Mouse (Mus musculus) cerebellum, postnatal 14 days (tissue): Measurements from ENCODE around the gene Setd6.

Experiments used
- DNase-seq, 2 experiments: peaks; one replicate each; pipeline ENCODE4 v3.0.0; 2021; ENCODE audit warnings: mixed read lengths in 2 of 2

Gene Setd6

DNA sequence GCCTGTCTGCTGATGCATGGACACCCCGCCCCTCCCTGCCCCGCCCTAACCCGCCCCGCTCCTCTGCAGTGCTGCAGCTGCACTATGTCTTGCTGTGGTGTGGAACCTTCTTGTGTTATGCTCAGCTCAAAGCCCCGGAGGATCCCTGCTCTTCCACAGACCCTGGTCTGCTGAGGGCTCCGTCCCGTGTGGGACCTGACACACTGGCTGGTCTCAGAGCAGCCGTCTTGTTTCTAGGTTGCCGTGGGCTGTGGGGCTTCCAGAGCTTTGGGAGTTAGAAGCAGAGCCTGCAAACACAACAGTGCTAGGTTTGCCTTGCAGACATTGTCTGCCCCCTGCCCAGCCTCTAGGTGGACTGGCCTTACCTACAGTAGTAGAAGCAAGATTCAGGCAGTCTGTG is 3.3 kb upstream of the Setd6 start:
- DNase-seq = no peak

DNA sequence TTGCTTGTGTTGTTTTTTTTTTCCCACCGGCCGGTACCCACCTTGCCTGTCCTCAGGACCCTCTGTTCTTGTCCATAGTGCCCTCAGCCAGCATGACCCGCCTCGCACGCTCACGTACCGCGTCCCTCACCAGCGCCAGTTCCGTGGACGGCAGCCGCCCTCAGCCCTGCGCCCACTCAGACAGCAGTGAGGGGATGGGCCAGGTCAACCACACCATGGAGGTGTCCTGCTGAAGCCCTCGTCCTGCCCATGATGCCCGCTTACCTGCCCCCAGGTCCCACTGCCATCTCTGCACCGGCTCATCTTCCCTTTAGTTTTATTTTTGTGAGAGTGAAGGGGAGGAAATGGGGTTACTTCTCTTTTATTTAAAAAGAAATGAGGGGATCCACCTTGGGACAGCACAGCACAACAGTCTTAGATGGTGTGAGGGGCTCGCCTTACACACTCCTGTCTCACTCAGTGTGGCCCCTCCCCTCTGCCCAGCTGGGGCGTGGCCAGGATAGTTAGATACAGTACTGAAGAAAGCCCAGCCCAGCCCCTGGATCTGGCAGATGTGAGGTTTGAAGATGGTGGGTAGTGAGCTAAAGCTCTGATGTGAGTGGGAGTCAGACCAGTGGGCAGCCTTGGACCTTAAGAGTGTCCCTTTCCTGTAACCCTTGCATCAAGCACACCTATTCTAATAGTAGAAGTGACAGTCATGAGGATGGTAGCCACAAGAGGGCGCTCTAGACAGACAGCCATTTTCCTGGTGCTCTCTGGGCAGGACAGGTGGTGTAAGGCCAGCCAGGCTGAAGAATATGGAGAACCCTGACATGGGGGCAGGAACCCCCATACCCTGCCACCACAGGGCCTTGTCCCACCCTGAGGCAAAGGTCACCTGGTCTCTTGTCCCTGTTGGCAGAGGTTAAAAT is 2.3 kb upstream of the Setd6 start:
- peak; percentile 82 to 89 for DNase-seq

DNA sequence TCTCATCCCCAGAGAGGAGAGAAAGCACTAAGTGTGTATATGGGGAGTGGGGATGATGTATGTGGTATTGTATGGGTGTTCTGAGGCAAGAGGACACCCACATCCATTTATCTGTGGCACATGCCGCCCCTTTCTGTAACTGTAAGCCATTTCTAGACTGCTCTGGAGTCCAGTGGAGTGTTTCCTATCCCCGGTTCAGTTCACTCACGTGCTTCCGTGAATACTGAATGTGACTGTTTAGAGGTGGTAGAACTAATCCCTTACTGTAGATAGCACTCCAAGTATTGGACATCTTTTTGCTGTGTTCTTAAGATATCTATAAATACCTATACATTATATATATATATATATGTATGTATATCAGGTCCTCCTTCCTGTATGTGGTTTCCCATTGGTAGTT is 1.3 kb upstream of the Setd6 start:
- no peak for DNase-seq

DNA sequence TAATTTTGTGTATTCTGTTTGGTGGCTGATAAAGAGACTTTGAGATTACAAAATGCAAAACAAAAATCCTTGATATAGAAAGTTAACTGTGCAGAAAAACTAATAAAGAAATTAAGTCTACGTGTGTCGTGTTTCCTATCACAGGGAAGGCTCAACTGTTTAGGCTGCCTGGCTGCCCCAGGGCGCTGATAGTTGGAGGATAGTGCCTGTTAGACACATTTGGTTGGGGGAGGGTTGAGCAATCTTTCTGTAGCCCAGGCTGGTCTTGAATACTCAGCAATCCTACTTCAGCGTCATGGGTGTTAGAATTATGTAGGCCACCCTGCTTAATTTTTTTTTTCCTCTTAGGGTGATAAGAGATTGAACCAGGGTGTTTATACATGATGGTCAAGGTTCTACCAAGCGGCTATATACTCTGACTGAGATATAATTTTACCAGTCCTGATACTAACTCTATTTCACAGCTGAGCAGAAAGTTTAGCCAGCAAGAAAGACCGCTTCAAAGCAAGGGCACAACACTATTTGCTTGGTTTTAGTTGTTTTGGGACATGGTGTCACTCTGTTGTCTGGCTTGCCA is 756 bp upstream of the Setd6 start:
- no peak for DNase-seq

DNA sequence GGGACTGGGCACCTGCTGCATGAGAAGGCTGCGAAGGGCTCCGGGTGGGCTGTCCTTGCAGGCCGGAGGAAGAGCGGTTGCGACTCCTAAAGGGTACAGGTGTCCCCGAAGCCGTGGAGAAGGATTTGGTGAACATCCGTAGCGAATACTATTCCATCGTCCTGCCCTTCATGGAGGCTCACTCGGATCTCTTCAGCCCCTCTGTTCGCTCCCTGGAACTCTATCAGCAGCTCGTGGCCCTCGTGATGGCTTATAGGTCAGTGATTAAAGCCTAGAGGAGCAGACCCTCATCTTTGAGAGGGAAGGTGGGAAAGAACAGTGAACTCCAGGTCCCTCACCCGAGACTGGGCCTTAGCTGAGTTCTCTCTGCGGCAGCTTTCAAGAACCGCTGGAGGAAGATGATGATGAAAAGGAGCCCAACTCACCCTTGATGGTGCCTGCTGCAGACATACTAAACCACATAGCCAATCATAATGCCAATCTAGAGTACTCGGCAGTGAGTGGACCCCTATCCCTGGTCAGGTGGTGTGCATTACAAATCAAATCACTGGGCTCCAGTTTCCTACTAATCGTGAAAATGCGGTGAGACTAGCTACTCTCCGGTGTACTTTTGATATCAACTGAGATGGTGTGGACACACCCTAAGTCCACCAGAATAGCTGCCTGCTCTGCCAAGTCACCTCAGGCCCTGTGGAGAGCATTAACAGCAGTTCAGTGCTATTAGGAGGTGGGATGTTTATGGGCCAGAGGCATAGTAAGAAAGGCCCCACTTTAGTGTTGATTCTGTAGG is 1.1 kb downstream of the Setd6 start:
- no peak for DNase-seq

DNA sequence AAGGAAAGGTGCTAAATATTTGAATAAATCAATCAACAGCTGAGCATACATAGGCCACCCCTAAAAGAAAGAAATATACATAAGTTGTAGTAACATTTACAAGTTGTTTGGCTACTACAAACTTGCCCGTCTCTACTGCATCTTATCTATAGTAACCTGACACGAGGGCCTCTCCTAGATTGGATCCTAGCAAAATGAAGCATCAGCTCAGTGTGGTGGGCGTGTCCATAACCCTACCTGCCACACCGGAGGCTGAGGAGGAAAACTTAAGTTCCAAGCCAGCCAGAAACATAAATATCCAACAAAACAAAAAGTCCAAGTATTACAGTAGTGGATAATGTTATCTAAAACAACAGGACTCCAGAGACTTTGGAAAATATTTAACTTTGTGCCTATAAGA is 11.9 kb downstream of the Setd6 start:
- no peak for DNase-seq

DNA sequence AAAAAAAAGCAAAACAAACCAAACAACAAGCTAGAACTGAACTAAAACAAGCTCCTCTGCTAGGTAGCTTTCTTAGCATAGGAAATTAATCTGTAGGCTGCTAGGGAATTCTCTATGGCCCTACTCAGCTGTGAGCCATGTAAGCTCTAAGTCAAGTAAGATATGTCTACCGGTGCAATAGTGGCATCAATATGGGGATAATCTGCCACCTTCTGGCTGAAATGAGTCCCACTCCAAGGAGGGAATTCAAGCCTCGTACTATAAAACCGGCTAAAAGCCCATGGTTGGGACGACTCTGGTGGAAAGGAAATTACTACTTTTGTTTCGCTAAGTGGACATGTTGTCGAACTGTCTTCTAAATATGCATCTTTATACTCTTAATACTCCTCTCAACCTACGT is 22.9 kb downstream of the Setd6 start:
- peak; percentile 25 to 27 for DNase-seq

DNA sequence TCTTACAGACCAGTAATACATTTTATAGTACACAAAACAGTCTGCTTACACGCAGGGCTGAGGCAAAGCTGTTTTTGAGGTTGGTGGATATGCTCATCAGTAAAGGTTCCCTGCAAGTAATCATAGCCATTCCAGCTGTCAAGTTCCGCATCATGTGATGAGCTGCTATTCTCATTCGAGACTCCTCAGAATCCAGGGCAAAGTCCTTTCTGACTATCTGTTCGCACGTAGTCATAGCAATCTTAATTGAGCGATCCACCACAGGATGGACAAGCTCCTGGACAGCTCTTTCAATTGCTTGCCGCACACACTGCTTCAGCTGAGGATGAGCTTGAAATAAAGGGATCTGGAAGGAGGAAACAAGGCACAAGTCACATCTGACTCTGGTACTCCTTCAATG is 26.1 kb downstream of the Setd6 start:
- DNase-seq = no peak

DNA sequence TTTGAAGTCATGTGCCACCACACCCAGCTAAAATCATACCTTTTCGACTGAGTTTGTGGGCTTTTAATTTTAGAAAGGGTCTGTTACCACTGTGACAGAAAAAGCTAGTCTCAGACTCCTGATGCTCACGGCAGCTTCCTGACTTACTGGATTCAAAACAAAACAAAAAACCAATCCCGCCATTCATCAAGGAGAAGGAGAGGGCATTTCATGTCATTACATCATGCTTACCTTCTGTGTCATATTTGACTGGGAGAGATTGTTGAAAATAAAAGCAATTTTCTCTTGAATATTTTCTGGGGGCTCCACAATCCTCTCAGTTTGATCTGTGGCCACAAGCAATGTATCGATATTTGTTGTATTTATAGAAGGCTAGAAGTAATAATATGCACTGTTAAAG is 32.3 kb downstream of the Setd6 start:
- DNase-seq = no peak

DNA sequence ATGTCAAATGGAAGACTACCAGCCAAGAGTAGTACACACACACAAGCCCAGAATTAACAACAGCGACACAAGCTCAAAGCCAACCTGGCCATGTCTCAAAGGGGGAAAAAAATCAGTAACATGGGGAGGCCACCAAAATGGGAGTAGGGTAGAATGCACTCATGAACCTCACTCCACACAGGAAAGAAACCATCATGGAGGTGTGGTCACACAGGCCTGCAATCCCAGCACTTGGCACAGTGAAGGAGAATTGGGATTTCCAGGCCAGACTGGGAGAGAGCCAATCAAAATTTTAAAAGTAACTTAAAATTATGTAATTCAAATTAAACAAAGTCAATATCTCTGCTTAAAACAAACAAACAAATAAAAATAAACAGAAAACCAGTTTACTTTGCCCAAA is 36.2 kb downstream of the Setd6 start:
- no peak for DNase-seq

DNA sequence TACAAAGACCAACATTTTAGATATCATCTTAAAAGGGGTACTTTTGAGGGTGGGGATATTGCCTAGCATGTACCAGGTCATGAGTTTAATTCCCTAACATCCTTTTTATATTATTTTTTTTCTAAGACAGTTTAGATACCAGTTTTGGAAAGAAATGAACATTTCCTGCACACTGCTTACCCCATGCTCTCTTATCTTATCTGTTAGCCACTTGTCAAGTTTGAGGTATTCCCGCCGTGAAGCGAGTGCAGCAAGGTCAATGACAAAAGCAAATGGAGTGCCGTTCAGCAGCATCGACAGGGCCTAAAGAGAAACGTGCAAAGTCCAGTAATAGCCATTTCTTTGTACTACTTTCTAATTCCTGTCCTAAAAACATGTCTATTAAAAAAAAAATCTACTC is 44.6 kb downstream of the Setd6 start:
- no peak for DNase-seq

DNA sequence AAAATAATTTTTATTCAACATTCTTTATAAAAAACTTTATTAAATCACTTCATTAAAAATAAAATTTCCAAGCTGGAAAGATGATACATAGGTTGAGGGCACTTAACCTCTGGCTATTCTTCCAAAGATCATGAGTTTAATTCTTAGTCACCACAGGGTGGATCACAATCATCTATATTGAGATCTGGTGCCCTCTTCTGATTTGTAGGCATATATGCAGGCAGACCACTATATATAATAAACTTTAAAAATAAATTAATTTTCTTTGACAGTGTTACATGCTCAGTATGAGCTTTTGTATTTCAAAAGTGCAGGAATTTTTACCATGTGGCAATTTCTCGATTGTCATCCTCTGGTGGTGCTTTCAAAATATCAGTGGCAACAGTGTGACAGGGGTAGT is 48.5 kb downstream of the Setd6 start:
- no peak for DNase-seq
